In the genomic region with DNA sequence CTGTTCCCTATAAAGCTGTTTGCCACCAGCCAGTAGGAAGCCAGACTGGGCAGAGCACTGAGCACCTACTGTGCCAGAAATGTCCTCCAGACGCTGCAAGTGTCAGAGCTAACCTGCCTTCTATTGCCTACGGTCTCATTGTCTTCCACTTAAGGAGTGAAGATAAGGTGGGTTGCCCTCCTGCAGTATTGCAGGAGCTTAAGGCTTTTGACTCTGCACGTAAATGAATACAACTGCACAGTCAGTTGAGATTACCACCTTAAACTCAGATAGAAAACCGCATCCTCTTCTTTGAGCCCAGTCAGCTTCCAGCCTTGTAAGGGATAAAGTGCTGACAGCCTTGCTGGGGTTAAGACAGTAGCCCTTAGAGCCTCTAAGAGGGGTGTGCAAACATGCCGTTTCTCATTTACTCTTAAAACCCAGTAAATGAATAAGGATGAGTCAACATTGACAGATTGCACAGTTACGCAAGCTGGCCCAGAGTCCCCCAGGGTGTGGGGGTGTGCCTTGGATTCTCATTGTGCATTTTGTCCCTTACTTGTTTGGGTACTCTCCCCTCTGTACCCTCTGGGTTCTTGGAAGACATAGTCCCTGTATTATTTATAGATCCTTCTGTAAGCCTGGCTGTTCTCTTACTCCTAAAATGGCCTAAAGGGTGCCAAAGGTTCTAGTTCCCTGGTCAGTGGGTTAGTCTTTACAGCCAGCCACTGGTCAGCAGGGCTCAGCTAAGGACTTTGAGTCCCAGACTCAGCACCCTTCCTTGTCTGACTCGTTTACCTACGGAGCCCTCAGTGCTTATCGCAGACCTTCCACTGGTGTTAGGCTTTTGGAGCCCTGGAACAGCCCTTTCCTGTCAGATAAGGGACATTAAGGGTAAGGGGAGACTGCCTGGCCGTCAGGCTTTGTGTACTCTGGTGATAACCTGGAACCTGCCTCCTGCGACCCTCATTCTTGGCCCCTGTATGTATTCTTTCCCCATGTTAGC, we compare ENCODE assay signal across 9 mouse cellular contexts. TPM values are rescaled to one million over a fixed set of nuclear protein-coding genes. Genes with fewer than 3 reads are reported as not detected.
A peak's percentile ranks its signal among the peaks of the same experiment; 100 is the strongest.
DNase-seq lines count a peak whose midpoint lies in the region; ATAC-seq lines count a peak whose summit lies in the region.
"Had no signal": no experiment of that assay in that cellular context is flagged by ENCODE, and none has a peak within 500 bp of the region (broad histone marks: within the 10 kb centered on the region; RNA-seq: fewer than 3 reads in every experiment).

No protein-coding gene starts in this region.

- peaks cover 64% of the 10 kb centered on the region for H3K36me3 ChIP-seq in kidney, embryonic 15.5 days
- H3K36me3 ChIP-seq in liver, embryonic 16.5 days (ENCODE audit: control insufficient read depth, insufficient read depth): no peaks in the 10 kb centered on the region
- no peaks in the 10 kb centered on the region; the same call in none of the 2 replicates for H3K36me3 ChIP-seq in hindbrain, embryonic 11.5 days (ENCODE audit: control insufficient read depth, insufficient read depth, low read length)

- no peak overlapping the region for H3K4me3 ChIP-seq in kidney, embryonic 15.5 days (replicated peaks)
- H3K4me3 ChIP-seq in liver, embryonic 16.5 days (ENCODE audit: low read depth, low read length): no peak overlapping the region
- H3K4me3 ChIP-seq in hindbrain, embryonic 11.5 days (ENCODE audit: low read depth, low read length): no peak overlapping the region
- H3K4me3 ChIP-seq: forebrain, embryonic 10.5 days had no signal

- no peak overlapping the region for H3K27ac ChIP-seq in kidney, embryonic 15.5 days
- peak overlapping the region; percentile 70 for H3K27ac ChIP-seq in liver, embryonic 16.5 days (ENCODE audit: low read length)
- no peak overlapping the region for H3K27ac ChIP-seq in hindbrain, embryonic 11.5 days (ENCODE audit: low read depth, low read length)
- H3K27ac ChIP-seq: forebrain, embryonic 10.5 days had no signal

- peak; percentile 51 to 57 for DNase-seq in kidney, postnatal 36 days
- peak; percentile 81 for DNase-seq in adipocyte (ENCODE audit: low spot score)
- peak; percentile 65 to 72 for DNase-seq in cerebellum, postnatal 25 days
- no peak for DNase-seq in T-cell, adult 2 months (ENCODE audit: low spot score)
- DNase-seq in hindbrain, embryonic 11.5 days (ENCODE audit: low spot score): no peak

- no peaks in the 10 kb centered on the region for H3K4me1 ChIP-seq in kidney, embryonic 15.5 days
- peaks cover 31% of the 10 kb centered on the region for H3K4me1 ChIP-seq in liver, embryonic 16.5 days (ENCODE audit: control insufficient read depth, low read depth, low read length)
- no peaks in the 10 kb centered on the region for H3K4me1 ChIP-seq in hindbrain, embryonic 11.5 days (replicated peaks; ENCODE audit: control insufficient read depth, insufficient read depth, low read length)

- 81% methylated on average over 11 of the region's 11 CpGs for WGBS in kidney, embryonic 15.5 days
- WGBS in liver, embryonic 16.5 days (ENCODE audit: insufficient replicate concordance): 14% methylated on average over 11 of the region's 11 CpGs
- WGBS in hindbrain, embryonic 11.5 days: 90% methylated on average over 11 of the region's 11 CpGs

- H3K9me3 ChIP-seq in kidney, embryonic 15.5 days (replicated peaks): no peaks in the 10 kb centered on the region
- no peaks in the 10 kb centered on the region for H3K9me3 ChIP-seq in liver, embryonic 16.5 days (replicated peaks; ENCODE audit: control insufficient read depth, low read length)
- H3K9me3 ChIP-seq in hindbrain, embryonic 11.5 days (ENCODE audit: control insufficient read depth, low read length): no peaks in the 10 kb centered on the region
- H3K9me3 ChIP-seq: forebrain, embryonic 10.5 days had no signal

- H3K4me2 ChIP-seq in kidney, embryonic 15.5 days: no peak overlapping the region
- peak overlapping the region; percentile 28 for H3K4me2 ChIP-seq in liver, embryonic 16.5 days (ENCODE audit: low read depth, low read length)
- no peak overlapping the region for H3K4me2 ChIP-seq in hindbrain, embryonic 11.5 days (replicated peaks; ENCODE audit: low read depth, low read length)

- no peaks in the 10 kb centered on the region for H3K27me3 ChIP-seq in kidney, embryonic 15.5 days
- H3K27me3 ChIP-seq in liver, embryonic 16.5 days (ENCODE audit: control insufficient read depth, insufficient read depth, low read depth, low read length): no peaks in the 10 kb centered on the region
- H3K27me3 ChIP-seq in hindbrain, embryonic 11.5 days (ENCODE audit: control insufficient read depth, insufficient read depth, low read length): no peaks in the 10 kb centered on the region

- no peak for ATAC-seq in kidney, embryonic 15.5 days (replicated peaks; ENCODE audit: low FRiP score)
- ATAC-seq in liver, embryonic 16.5 days (ENCODE audit: low read depth): peak; percentile 77
- ATAC-seq in hindbrain, embryonic 11.5 days (ENCODE audit: low FRiP score): no peak

- no peak overlapping the region for H3K9ac ChIP-seq in kidney, embryonic 15.5 days
- 0 out of 2 replicates have a peak overlapping the region, but pooled peaks have one; percentile 26 for H3K9ac ChIP-seq in liver, embryonic 16.5 days (ENCODE audit: low read depth, low read length)
- H3K9ac ChIP-seq in hindbrain, embryonic 11.5 days (ENCODE audit: low read depth, low read length): no peak overlapping the region

RNA-seq across cellular contexts. Expression of gene Apoa1, which starts 12.8 kb away (rescaled TPM):
- polyA plus RNA-seq in kidney, embryonic 15.5 days (2015; fragmentation: Nextera tagmentation; extraction: Ambion mirVana): 32.7 and 67.5 TPM in 2 replicates
- 6,810 and 7,451 TPM in 2 replicates for polyA plus RNA-seq in liver, embryonic 16.5 days (2015; fragmentation: Nextera tagmentation; extraction: Ambion mirVana)
- 0.43 and 1.5 TPM in 2 replicates for polyA plus RNA-seq in hindbrain, embryonic 11.5 days (2014; fragmentation: Nextera tagmentation; extraction: Ambion mirVana)

RNA-seq across cellular contexts. Expression of gene Apoc3, which starts 19.8 kb away (rescaled TPM):
- 0.93 TPM in 1 of 2 replicates, not detected in the other for polyA plus RNA-seq in kidney, embryonic 15.5 days (2015; fragmentation: Nextera tagmentation; extraction: Ambion mirVana)
- polyA plus RNA-seq in liver, embryonic 16.5 days (2015; fragmentation: Nextera tagmentation; extraction: Ambion mirVana): 9.3 and 14.0 TPM in 2 replicates
- not detected in 2 replicates for polyA plus RNA-seq in hindbrain, embryonic 11.5 days (2014; fragmentation: Nextera tagmentation; extraction: Ambion mirVana)
- polyA plus RNA-seq: forebrain, embryonic 10.5 days; testis, adult 2 months had no signal

RNA-seq across cellular contexts. Expression of gene Apoa4, which starts 24.9 kb away (rescaled TPM):
- not detected in 2 replicates for polyA plus RNA-seq in kidney, embryonic 15.5 days (2015; fragmentation: Nextera tagmentation; extraction: Ambion mirVana)
- polyA plus RNA-seq in liver, embryonic 16.5 days (2015; fragmentation: Nextera tagmentation; extraction: Ambion mirVana): 0.07 and 14.5 TPM in 2 replicates
- not detected in 2 replicates for polyA plus RNA-seq in hindbrain, embryonic 11.5 days (2014; fragmentation: Nextera tagmentation; extraction: Ambion mirVana)
- polyA plus RNA-seq: forebrain, embryonic 10.5 days had no signal

RNA-seq across cellular contexts. Expression of gene Apoa5, which starts 52.8 kb away (rescaled TPM):
- polyA plus RNA-seq in kidney, embryonic 15.5 days (2015; fragmentation: Nextera tagmentation; extraction: Ambion mirVana): not detected in 2 replicates
- polyA plus RNA-seq in liver, embryonic 16.5 days (2015; fragmentation: Nextera tagmentation; extraction: Ambion mirVana): 0.67 and 1.1 TPM in 2 replicates
- not detected in 2 replicates for polyA plus RNA-seq in hindbrain, embryonic 11.5 days (2014; fragmentation: Nextera tagmentation; extraction: Ambion mirVana)
- polyA plus RNA-seq: forebrain, embryonic 10.5 days; testis, adult 2 months had no signal

RNA-seq across cellular contexts. Expression of gene Zpr1, which starts 57.2 kb away (rescaled TPM):
- 58.9 and 61.0 TPM in 2 replicates for polyA plus RNA-seq in kidney, embryonic 15.5 days (2015; fragmentation: Nextera tagmentation; extraction: Ambion mirVana)
- polyA plus RNA-seq in liver, embryonic 16.5 days (2015; fragmentation: Nextera tagmentation; extraction: Ambion mirVana): 20.5 and 23.6 TPM in 2 replicates
- polyA plus RNA-seq in hindbrain, embryonic 11.5 days (2014; fragmentation: Nextera tagmentation; extraction: Ambion mirVana): 65.7 and 69.6 TPM in 2 replicates

Comparison
In these comparisons a context has a peak if more than half of its experiments do, and no peak if none do; other contexts are left out.
1. DNase-seq: peak in kidney, postnatal 36 days (2 of 2), adipocyte (single experiment) and cerebellum, postnatal 25 days (2 of 2); none in T-cell, adult 2 months (single experiment) and hindbrain, embryonic 11.5 days (single experiment).
2. RNA of gene Apoa1, which starts 12.8 kb away (polyA plus RNA-seq): 6,810 to 7,451 TPM in liver, embryonic 16.5 days; 32.7 to 67.5 TPM in kidney, embryonic 15.5 days and 0.43 to 1.5 TPM in hindbrain, embryonic 11.5 days; every median in the first group is over 10 times any median in the second.